Mouse (Mus musculus) stomach, embryonic 16.5 days (tissue): Measurements from ENCODE around the gene Emp3. TPM values are rescaled to one million over a fixed set of nuclear protein-coding genes. Genes with fewer than 3 reads are reported as not detected.
"Not testable (repeated sequence)": the region's sequence is repeated elsewhere in the genome, so short reads cannot be mapped to it uniquely, and the experiment has no call there.

Experiments used
- ATAC-seq: fragments of 200-750 bp; cut with Nextera tagmentation; 2 replicates; pipeline ENCODE4 v1.8.0; 2017; ENCODE audit warnings: moderate number of reproducible peaks, moderate TSS enrichment; ENCODE audit not compliant: insufficient read depth, low FRiP score
- H3K27ac ChIP-seq: fragments of 300-500 bp; sonication (generic); 2 replicates; pipeline ENCODE4 v1.5.1; 2014; ENCODE audit warnings: low read length
- H3K27me3 ChIP-seq: fragments of 300-500 bp; sonication (generic); 2 replicates; pipeline ENCODE4 v1.6.1; 2014; ENCODE audit warnings: low read length, control low read depth, mixed read lengths; ENCODE audit not compliant: control insufficient read depth, insufficient read depth
- H3K36me3 ChIP-seq: fragments of 300-500 bp; sonication (generic); 2 replicates; pipeline ENCODE4 v1.6.1; 2014; ENCODE audit warnings: low read length; ENCODE audit not compliant: control insufficient read depth, insufficient read depth
- H3K4me1 ChIP-seq: fragments of 300-500 bp; sonication (generic); 2 replicates; pipeline ENCODE4 v1.6.1; 2014; ENCODE audit warnings: low read length, control low read depth, mixed read lengths; ENCODE audit not compliant: control insufficient read depth, insufficient read depth
- H3K4me2 ChIP-seq: fragments of 300-500 bp; sonication (generic); 2 replicates; pipeline ENCODE4 v1.6.1; 2014; ENCODE audit warnings: low read depth, low read length, mixed read lengths
- H3K4me3 ChIP-seq: fragments of 300-500 bp; sonication (generic); replicated peaks from 2 replicates; pipeline ENCODE4 v1.5.1; 2014; ENCODE audit warnings: mild to moderate bottlenecking, low read length
- H3K9ac ChIP-seq: fragments of 300-500 bp; sonication (generic); 2 replicates; pipeline ENCODE4 v1.6.1; 2014; ENCODE audit warnings: low read length
- H3K9me3 ChIP-seq: fragments of 300-500 bp; sonication (generic); replicated peaks from 2 replicates; pipeline ENCODE4 v1.6.1; 2016; ENCODE audit warnings: low read length, control low read depth; ENCODE audit not compliant: control insufficient read depth
- WGBS: fragments of 180-500 bp; shearing (Covaris S2); extraction: QIAGEN DNeasy Blood & Tissue Kit; methylation state at CpG from one replicate; pipeline ENCODE4 v1.1.7; 2014; 5-methylcytosine and 5-hydroxymethylcytosine counted together
- polyA plus RNA-seq: library from polyadenylated mRNA; unstranded; fragments of >200 nt; fragmentation: Nextera tagmentation; extraction: Ambion mirVana; gene quantifications from 2 replicates; pipeline ENCODE4 v1.2.1, GENCODE M21; 2015

Emp3 gene
- polyA plus RNA-seq, result 197 and 224 TPM in 2 replicates

- Histone ChIP-seq H3K4me3 (peak within 1 kb of the TSS; percentile 62), H3K9ac (peak within 1 kb of the TSS; percentile 84), H3K36me3 (no peaks in the 10 kb centered on the region), H3K27me3 (no peaks in the 10 kb centered on the region), H3K4me2 (peak within 1 kb of the TSS; percentile 62), H3K4me1 (peaks cover 63% of the 10 kb centered on the region), H3K27ac (peak within 1 kb of the TSS; percentile 97), H3K9me3 (no peaks in the 10 kb centered on the region; the same call in 1 of the 2 replicates)
- 11% methylated on average over 9 of the region's 9 CpGs for WGBS
- peak; percentile 11; the same call in 1 of the 2 replicates for ATAC-seq
Measured at GRCm38 (mm10) chr7:45921242-45921621, at the start of gene Emp3. Gene Emp3 (minus strand): TSS chr7:45921404.

DNA sequence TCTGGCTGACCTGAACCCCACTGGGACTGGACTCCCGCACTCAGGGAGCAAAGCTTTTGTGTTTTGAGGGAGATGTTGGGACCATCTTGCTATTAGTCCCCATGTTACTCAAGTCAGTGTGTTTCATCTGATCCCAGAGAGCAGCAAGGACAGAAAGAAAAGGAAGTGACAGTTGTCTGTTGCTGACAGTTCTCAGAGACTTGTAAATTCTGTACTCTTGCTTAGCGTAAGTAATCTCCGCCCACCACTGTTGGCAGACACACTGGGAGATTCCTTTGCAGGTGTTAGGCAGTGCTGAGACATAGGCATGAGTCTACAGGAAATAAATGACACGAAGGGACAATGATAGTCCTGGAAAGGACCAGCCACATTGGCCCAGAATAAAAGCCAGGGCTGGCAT is 35.4 kb upstream of the Emp3 start:
- Histone ChIP-seq H3K4me3 (no peak overlapping the region), H3K27ac (no peak overlapping the region), H3K9ac (no peak overlapping the region), H3K27me3 (no peaks in the 10 kb centered on the region), H3K9me3 (no peaks in the 10 kb centered on the region), H3K4me2 (no peak overlapping the region), H3K4me1 (no peaks in the 10 kb centered on the region), H3K36me3 (no peaks in the 10 kb centered on the region)
- 49% methylated on average over 4 of the region's 4 CpGs for WGBS
- no peak for ATAC-seq

DNA sequence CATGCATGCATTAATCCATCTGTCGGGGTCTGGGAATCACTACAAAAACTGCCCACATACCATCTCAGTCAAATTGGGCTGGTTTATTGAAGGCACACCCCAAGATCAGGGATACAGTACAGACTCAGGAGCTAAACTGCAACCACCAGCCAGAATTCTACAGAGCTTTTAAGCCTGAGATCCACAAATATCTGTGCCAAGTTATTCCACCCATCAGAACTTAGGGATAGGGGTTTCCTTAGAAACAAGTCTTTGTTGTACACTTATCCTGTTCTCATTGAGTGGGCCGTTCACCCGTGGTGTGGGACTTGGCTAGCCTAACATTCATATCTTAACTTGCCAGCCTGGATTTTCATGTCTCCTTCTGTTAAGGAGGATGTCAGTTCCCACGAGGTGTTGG is 27.9 kb upstream of the Emp3 start:
- no peaks in the 10 kb centered on the region for H3K36me3 ChIP-seq
- no peaks in the 10 kb centered on the region for H3K27me3 ChIP-seq
- WGBS, result 71% methylated on average over 4 of the region's 4 CpGs
- H3K9me3 ChIP-seq, result no peaks in the 10 kb centered on the region
- no peak for ATAC-seq
- H3K4me1 ChIP-seq, result no peaks in the 10 kb centered on the region
- H3K27ac ChIP-seq, result no peak overlapping the region
- H3K4me2 ChIP-seq, result no peak overlapping the region
- H3K9ac ChIP-seq, result no peak overlapping the region
- no peak overlapping the region for H3K4me3 ChIP-seq

GRCm38 (mm10) chr7:45943280-45943679 is 22.1 kb upstream of the Emp3 start:
- not testable (repeated sequence) for H3K9me3 ChIP-seq, ATAC-seq

DNA sequence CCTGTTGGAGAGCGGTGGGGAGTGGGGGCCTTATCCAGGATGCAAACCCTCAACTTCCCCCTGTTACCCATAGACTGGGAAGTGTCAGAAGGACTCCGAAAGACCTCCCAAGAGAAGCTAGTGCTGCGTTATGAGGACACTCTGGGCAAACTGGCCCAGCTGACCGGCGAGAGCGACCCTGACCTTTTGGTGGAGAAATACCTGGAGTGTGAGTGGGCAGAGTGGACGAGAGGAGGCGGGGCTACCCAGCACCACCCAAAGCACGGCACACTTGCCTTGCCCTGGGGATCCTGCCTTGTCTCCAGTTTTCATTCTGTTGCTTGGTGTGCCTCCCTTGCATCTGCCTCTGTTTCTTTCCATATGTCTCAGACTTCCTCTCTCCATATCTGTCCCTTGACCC is 20.8 kb upstream of the Emp3 start:
- Histone ChIP-seq H3K36me3 (no peaks in the 10 kb centered on the region), H3K27ac (no peak overlapping the region), H3K9ac (no peak overlapping the region), H3K27me3 (no peaks in the 10 kb centered on the region), H3K4me3 (no peak overlapping the region), H3K4me1 (no peaks in the 10 kb centered on the region), H3K9me3 (no peaks in the 10 kb centered on the region), H3K4me2 (no peak overlapping the region)
- WGBS, result 82% methylated on average over 9 of the region's 9 CpGs
- ATAC-seq, result no peak

More at GRCm38 (mm10) chr7:45943280-45943679, 22.1 kb upstream of the Emp3 start:
- not testable (repeated sequence) for H3K9ac ChIP-seq, H3K36me3 ChIP-seq, H3K27me3 ChIP-seq, H3K27ac ChIP-seq, H3K4me2 ChIP-seq, H3K4me3 ChIP-seq, H3K4me1 ChIP-seq
- WGBS, result no CpG with 5 or more reads among the region's 1 CpGs

DNA sequence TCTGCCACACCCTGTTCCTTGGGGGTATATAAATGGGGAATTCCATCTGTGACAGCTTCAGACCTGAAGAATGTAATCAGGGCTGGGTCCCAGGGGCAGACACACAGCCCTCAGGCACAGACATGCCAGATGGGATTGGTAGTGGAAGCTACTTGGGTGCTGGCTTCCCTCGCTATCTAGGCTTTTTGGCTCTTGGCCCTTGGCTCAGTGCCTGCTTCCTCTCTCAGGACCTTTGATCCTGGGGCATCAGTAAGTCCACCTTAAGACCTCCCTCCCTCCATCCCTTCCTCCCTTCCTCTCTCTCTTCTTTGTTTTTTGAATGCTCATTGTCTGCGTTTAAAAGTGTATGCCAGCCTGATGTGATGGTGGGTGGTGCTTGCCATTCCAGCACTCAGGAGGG is 18.6 kb upstream of the Emp3 start:
- Histone ChIP-seq H3K4me1 (no peaks in the 10 kb centered on the region), H3K9me3 (no peaks in the 10 kb centered on the region), H3K27me3 (no peaks in the 10 kb centered on the region), H3K4me2 (no peak overlapping the region), H3K36me3 (no peaks in the 10 kb centered on the region), H3K9ac (no peak overlapping the region), H3K27ac (no peak overlapping the region), H3K4me3 (no peak overlapping the region)
- ATAC-seq, result no peak
- WGBS, result 47% methylated on average over 2 of the region's 2 CpGs

- Histone ChIP-seq H3K9ac (no peak overlapping the region), H3K4me3 (no peak overlapping the region), H3K27ac (no peak overlapping the region), H3K9me3 (0 out of 2 replicates have a peak, but pooled peaks cover 5% of the 10 kb centered on the region), H3K4me2 (no peak overlapping the region), H3K27me3 (no peaks in the 10 kb centered on the region), H3K36me3 (no peaks in the 10 kb centered on the region), H3K4me1 (no peaks in the 10 kb centered on the region)
- peak; percentile 59; the same call in 1 of the 2 replicates for ATAC-seq
- WGBS, result 20% methylated on average over 7 of the region's 7 CpGs
Measured at GRCm38 (mm10) chr7:45935114-45935513, 13.9 kb upstream of the Emp3 start.

GRCm38 (mm10) chr7:45933766-45934165 is 12.6 kb upstream of the Emp3 start:
- WGBS, result 88% methylated on average over 12 of the region's 12 CpGs
- ATAC-seq, result not testable (repeated sequence)

DNA sequence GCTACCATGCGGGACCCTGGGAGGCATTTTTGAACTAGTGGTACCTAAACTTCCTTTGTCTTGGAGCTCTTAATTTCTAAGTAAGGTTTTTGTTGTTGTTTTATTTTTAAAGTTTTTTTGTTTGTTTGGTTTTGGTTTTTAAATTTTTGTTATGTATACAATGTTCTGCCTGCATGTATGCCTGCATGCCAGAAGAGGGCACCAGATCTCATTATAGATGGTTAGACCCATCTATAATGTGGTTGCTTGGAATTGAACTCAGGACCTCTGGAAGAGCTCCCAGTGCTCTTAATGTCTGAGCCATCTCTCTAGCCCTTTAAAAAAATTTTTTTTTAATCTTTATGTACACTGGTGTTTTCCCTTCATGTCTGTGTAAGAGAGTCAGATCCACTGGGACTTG is 8.5 kb upstream of the Emp3 start:
- no peaks in the 10 kb centered on the region for H3K27me3 ChIP-seq
- H3K9ac ChIP-seq, result no peak overlapping the region
- WGBS, result 87% methylated on average over 1 of the region's 1 CpGs
- no peak overlapping the region for H3K4me3 ChIP-seq
- ATAC-seq, result no peak
- no peak overlapping the region for H3K27ac ChIP-seq
- no peaks in the 10 kb centered on the region for H3K4me1 ChIP-seq
- no peak overlapping the region for H3K4me2 ChIP-seq
- peaks cover 5% of the 10 kb centered on the region; the same call in 1 of the 2 replicates for H3K9me3 ChIP-seq
- H3K36me3 ChIP-seq, result no peaks in the 10 kb centered on the region

More at GRCm38 (mm10) chr7:45933766-45934165, 12.6 kb upstream of the Emp3 start:
- H3K36me3 ChIP-seq, H3K9ac ChIP-seq, H3K9me3 ChIP-seq, H3K4me3 ChIP-seq, H3K27me3 ChIP-seq, H3K27ac ChIP-seq, H3K4me1 ChIP-seq, H3K4me2 ChIP-seq: not testable (repeated sequence)
